Mouse (Mus musculus) heart, adult 10 weeks (tissue): Measurements from ENCODE around the gene Gm45618. TPM values are rescaled to one million over a fixed set of nuclear protein-coding genes. Genes with fewer than 3 reads are reported as not detected.

Experiments
- polyA plus RNA-seq: library from polyadenylated mRNA; stranded (reverse); fragments of 350-450 nt; fragmentation: Illumina TruSeq; extraction: RNeasy Lipid Tissue Mini Kit (QIAGEN cat#74804); gene quantifications from one replicate; pipeline ENCODE4 v1.2.3, GENCODE M21; 2014; ENCODE audit warnings: low read depth, low replicate concordance

Gm45618 gene
- polyA plus RNA-seq, result not detected

DNA sequence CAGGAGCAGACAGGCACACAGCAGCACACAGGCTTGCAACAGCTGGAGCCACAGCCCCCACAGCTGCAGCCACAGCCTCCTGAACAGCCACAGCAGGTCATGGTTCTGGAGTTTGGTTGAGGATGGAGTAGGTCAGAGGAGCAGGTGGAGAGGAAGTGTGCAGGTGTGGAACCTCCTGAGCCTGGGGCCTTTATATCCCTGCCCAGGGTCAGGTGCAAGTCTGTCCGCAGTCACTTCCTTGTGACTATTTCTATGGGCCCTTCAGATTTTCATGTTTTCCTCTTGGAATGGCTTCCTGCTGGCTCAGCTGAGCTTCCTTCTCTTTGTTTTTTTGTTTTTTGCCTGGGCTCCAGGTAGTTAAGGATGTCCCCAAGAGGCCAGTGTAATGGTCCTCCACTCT lies at the start of gene Gm45618:
Gm45618 (minus strand) TSS at position 101 of the 400 bp plus-strand sequence.

DNA sequence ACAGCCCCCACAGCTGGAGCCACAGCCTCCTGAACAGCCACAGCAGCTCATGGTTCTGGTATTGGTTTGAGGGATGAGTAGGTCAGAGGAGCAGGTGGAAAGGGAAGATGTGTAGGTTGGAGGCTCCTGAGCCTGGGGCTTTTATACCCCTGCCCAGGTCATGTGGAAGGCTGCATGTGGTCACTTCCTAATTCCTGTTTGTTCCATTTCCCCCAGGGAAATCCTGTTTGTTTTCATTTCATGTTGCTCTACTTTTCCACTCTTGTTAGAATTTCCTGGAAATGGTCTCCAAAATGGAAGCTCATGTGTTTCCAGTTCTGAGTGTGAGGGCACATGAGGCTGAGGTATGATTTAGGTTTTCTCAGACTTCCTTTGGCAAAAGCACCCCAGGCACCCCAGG lies 45.1 kb upstream of the Gm45618 start, which contains the start of gene Gm4553:
Gm4553 (minus strand) TSS at position 101 of the 400 bp plus-strand sequence.

DNA sequence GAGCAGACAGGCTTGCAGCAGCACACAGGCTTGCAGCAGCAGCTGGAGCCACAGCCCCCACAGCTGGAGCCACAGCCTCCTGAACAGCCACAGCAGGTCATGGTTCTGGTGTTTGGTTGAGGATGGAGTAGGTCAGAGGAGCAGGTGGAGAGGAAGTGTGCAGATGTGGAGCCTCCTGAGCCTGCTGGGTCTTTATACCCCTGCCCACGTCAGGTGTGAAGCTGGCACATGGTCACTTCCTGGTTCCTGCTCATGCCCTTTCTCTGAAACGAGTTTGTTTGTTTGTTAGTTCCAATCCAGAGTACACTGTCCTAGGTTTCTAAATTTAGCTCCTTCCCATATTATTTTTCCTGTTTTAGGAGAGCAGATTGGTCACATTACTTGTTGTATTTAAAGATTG lies 36.5 kb upstream of the Gm45618 start, which contains the start of gene Gm29735:
Gm29735 (minus strand) TSS at position 101 of the 400 bp plus-strand sequence.

DNA sequence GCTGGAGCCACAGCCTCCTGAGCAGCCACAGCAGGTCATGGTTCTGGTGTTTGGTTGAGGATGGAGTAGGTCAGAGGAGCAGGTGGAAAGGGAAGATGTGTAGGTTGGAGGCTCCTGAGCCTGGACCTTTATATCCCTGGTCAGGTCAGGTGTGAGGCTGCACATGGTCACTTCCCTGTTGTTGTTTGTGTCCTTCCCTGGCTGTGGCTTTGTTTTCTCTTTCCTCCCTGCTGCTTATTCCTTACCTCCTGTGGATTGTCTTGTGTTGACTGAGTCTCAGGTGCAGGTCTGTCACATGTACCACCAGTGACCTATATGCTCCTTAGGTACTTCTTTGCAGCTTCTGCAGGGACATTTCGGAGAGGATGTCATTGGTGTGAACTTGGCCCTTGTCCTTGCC lies 24.0 kb upstream of the Gm45618 start, which contains the start of gene Gm45337:
Gm45337 (minus strand) TSS at position 101 of the 400 bp plus-strand sequence.

DNA sequence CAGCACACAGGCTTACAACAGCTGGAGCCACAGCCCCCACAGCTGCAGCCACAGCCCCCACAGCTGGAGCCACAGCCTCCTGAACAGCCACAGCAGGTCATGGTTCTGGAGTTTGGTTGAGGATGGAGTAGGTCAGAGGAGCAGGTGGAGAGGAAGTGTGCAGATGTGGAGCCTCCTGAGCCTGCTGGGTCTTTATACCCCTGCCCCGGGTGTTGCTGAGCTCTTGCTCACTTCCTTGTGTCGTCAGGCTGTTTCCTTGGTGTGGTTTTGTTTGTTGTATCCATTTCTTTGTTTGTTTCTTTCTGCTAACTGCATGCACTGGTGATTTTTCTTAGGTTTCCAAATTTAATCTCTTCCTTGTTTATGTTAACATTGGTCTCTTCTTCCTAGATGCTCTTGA lies 15.4 kb upstream of the Gm45618 start, which contains the start of gene Gm39115:
Gm39115 (minus strand) TSS at position 101 of the 400 bp plus-strand sequence.

DNA sequence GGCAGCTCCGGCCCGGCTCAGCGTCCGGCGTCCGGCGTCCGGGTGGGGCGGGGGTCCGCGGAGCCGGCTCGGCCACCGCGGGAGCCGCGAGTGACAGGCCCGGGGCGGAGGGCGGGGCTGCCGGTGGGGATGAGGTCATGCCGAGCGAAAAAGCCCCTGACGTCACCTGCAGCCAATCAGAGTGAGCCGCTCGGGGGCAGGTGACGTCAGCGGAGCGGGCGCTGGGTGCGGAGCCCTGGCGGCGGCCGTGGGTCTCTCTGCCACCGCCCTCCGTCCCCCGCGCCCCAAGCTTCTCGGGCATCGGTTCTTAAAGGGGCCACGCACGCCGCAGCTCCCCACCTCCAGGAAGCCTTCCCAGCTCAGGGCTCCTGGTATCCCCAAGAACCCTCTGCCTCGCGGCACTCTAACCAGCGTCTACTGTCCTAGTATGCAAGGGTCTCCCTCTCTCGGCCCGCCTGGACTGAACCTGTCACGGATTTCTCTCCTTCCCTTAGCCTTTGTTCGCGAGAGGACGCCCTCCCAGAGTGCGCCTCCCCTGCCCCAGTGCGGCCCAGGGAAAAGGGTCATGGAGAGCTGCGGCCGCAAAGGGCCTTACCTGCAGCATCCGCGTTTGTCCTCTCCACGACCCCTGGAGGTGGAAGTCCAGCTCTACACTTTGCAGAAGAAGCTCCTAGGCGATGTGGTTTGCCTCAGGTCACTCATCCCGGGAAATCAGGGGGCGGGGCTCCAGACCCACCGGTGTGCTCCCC lies 25.2 kb downstream of the Gm45618 start, which contains the start of gene Dusp8:
Dusp8 (minus strand) TSS at position 661 of the 749 bp plus-strand sequence.

Other genes starting within 250 kb of the Gm45618 start
- gene Tollip, start 202.2 kb downstream of the Gm45618 start, polyA plus RNA-seq, result 50.1 TPM
- gene Brsk2, start 171.0 kb downstream of the Gm45618 start, polyA plus RNA-seq, result not detected
- gene Mob2, start 59.7 kb downstream of the Gm45618 start, polyA plus RNA-seq, result 47.0 TPM
- gene Dusp8, start 24.9 kb downstream of the Gm45618 start, polyA plus RNA-seq, result 26.2 TPM
- gene Gm39115, start 15.3 kb upstream of the Gm45618 start, polyA plus RNA-seq, result not detected
- not detected for gene Gm45337, start 23.9 kb upstream of the Gm45618 start, polyA plus RNA-seq
- gene Gm29735, start 36.4 kb upstream of the Gm45618 start, polyA plus RNA-seq, result not detected
- not detected for gene Gm4553, start 45.0 kb upstream of the Gm45618 start, polyA plus RNA-seq
- not detected for gene Krtap5-2, start 55.3 kb upstream of the Gm45618 start, polyA plus RNA-seq
- not detected for gene Gm10153, start 69.7 kb upstream of the Gm45618 start, polyA plus RNA-seq
- gene Krtap5-3, start 80.6 kb upstream of the Gm45618 start, polyA plus RNA-seq, result not detected
- not detected for gene Gm7579, start 91.1 kb upstream of the Gm45618 start, polyA plus RNA-seq
- not detected for gene Krtap5-5, start 109.2 kb upstream of the Gm45618 start, polyA plus RNA-seq
- not detected for gene Gm40460, start 120.3 kb upstream of the Gm45618 start, polyA plus RNA-seq
- gene Gm2431, start 137.6 kb upstream of the Gm45618 start, polyA plus RNA-seq, result not detected
- not detected for gene Gm4559, start 153.6 kb upstream of the Gm45618 start, polyA plus RNA-seq
- gene Krtap5-1, start 176.4 kb upstream of the Gm45618 start, polyA plus RNA-seq, result not detected
- not detected for gene Krtap5-4, start 182.8 kb upstream of the Gm45618 start, polyA plus RNA-seq